Mouse (Mus musculus): ENCODE measurements around the gene Skap1.

DNA sequence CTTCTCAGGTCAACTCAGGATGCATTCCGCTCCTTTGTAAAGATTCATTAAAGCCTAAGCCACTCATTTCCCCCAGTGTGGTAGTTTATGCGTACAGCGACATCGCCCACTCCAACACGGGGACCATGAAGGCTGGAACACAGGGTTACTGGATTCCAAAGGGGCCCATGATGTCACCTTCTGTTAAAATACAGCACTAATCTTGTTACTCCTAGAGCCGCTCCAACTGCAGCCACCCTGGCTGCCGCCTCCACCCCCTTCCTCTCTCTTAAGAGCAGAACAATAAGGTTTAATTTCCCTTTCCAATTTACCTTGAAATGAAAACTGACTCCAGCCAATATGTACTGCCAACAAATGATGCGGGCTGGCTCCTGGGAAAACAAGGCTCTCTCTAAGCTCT, 310.7 kb downstream of the Skap1 start:
- TF ChIP-seq USF1 (IDR thresholded peaks at IDR 0.05; ENCODE audit: low read depth), result no peak
- TF ChIP-seq TCF12 (IDR thresholded peaks at IDR 0.05; ENCODE audit: insufficient read depth, poor library complexity, severe bottlenecking), result no peak
- TF ChIP-seq POLR2A (IDR thresholded peaks at IDR 0.05; ENCODE audit: insufficient read length, low read depth), result no peak
- no peak for TF ChIP-seq CEBPB (IDR thresholded peaks at IDR 0.05; ENCODE audit: insufficient read depth, poor library complexity, severe bottlenecking)
- no peak for TF ChIP-seq POLR2AphosphoS2 (IDR thresholded peaks at IDR 0.05; ENCODE audit: insufficient read length, low read depth)
- no peak for TF ChIP-seq MYOG (IDR thresholded peaks at IDR 0.05; ENCODE audit: control insufficient read depth in 1 of 3, insufficient read depth in 1 of 3, insufficient read length in 2 of 3, low read depth in 2 of 3)
- no peak for TF ChIP-seq MYOD1 (IDR thresholded peaks at IDR 0.05; ENCODE audit: control insufficient read depth in 1 of 3, insufficient read length in 2 of 3, low read depth in 2 of 3)
- TF ChIP-seq E2F4 (IDR thresholded peaks at IDR 0.05; ENCODE audit: insufficient read depth), result no peak
